Mouse (Mus musculus) lung, embryonic 14.5 days (tissue): Measurements from ENCODE around the gene Btbd8. TPM values are rescaled to one million over a fixed set of nuclear protein-coding genes. Genes with fewer than 3 reads are reported as not detected.

ENCODE experiments used
- ATAC-seq: fragments of 200-750 bp; cut with Nextera tagmentation; 2 replicates; pipeline ENCODE4 v1.8.0; 2017; ENCODE audit warnings: mild to moderate bottlenecking, moderate TSS enrichment, moderate library complexity; ENCODE audit not compliant: insufficient read depth
- DNase-seq: peaks from one replicate; pipeline ENCODE4 v3.0.0-alpha.2; 2015
- H3K27ac ChIP-seq: fragments of 300-500 bp; sonication (generic); 2 replicates; pipeline ENCODE4 v1.5.1; 2014; ENCODE audit warnings: low read depth, mild to moderate bottlenecking, moderate library complexity
- H3K27me3 ChIP-seq: fragments of 300-500 bp; sonication (generic); 2 replicates; pipeline ENCODE4 v1.6.1; 2014; ENCODE audit warnings: low read length, control low read depth; ENCODE audit not compliant: insufficient read depth
- H3K36me3 ChIP-seq: fragments of 300-500 bp; sonication (generic); 2 replicates; pipeline ENCODE4 v1.6.1; 2014; ENCODE audit warnings: control low read depth; ENCODE audit not compliant: insufficient read depth
- H3K4me1 ChIP-seq: fragments of 300-500 bp; sonication (generic); 2 replicates; pipeline ENCODE4 v1.6.1; 2014; ENCODE audit warnings: antibody characterized with exemption, control low read depth; ENCODE audit not compliant: insufficient read depth
- H3K4me2 ChIP-seq: fragments of 300-500 bp; sonication (generic); 2 replicates; pipeline ENCODE4 v1.6.1; 2014; ENCODE audit warnings: mild to moderate bottlenecking
- H3K4me3 ChIP-seq: fragments of 300-500 bp; sonication (generic); 2 replicates; pipeline ENCODE4 v1.5.1; 2014; ENCODE audit warnings: low read depth, low read length
- H3K9ac ChIP-seq: fragments of 300-500 bp; sonication (generic); 2 replicates; pipeline ENCODE4 v1.6.1; 2014
- H3K9me3 ChIP-seq: fragments of 300-500 bp; sonication (generic); 2 replicates; pipeline ENCODE4 v1.6.1; 2016; ENCODE audit warnings: low read depth, low read length, control low read depth
- CTCF ChIP-seq: IDR thresholded peaks from 2 replicates; pipeline ENCODE4 v1.5.1; 2016; ENCODE audit warnings: antibody characterized with exemption, low read depth
- WGBS: fragments of 180-500 bp; shearing (Covaris S2); extraction: QIAGEN DNeasy Blood & Tissue Kit; methylation state at CpG from one replicate; pipeline ENCODE4 v1.1.7; 2014; 5-methylcytosine and 5-hydroxymethylcytosine counted together
- polyA plus RNA-seq: library from polyadenylated mRNA; unstranded; fragments of >200 nt; fragmentation: Nextera tagmentation; extraction: Ambion mirVana; gene quantifications from 2 replicates; pipeline ENCODE4 v1.2.1, GENCODE M21; 2014

Btbd8 gene
- polyA plus RNA-seq, 1 experiment from 2014 or later: 4.3 TPM

GRCm38 (mm10) chr5:107545927-107546326 lies 108.1 kb downstream of the Btbd8 start:
- H3K4me3 ChIP-seq: no peak overlapping the region
- 63% methylated on average over 4 of the region's 4 CpGs for WGBS

GRCm38 (mm10) chr5:107547955-107548354 lies 110.2 kb downstream of the Btbd8 start:
- no peak for TF ChIP-seq CTCF
- Histone ChIP-seq H3K27me3 (no peaks in the 10 kb centered on the region), H3K4me1 (no peaks in the 10 kb centered on the region), H3K4me2 (no peak overlapping the region), H3K36me3 (peaks cover 18% of the 10 kb centered on the region; the same call in 1 of the 2 replicates), H3K9me3 (no peaks in the 10 kb centered on the region), H3K4me3 (no peak overlapping the region), H3K27ac (no peak overlapping the region), H3K9ac (no peak overlapping the region)
- DNase-seq: no peak
- ATAC-seq: no peak
- 63% methylated on average over 3 of the region's 3 CpGs for WGBS

More at GRCm38 (mm10) chr5:107545927-107546326, 108.1 kb downstream of the Btbd8 start:
- H3K36me3 ChIP-seq: 0 out of 2 replicates have a peak, but pooled peaks cover 12% of the 10 kb centered on the region
- no peaks in the 10 kb centered on the region for H3K27me3 ChIP-seq
- H3K4me1 ChIP-seq: no peaks in the 10 kb centered on the region
- ATAC-seq: no peak
- H3K27ac ChIP-seq: no peak overlapping the region
- DNase-seq: no peak
- no peak for TF ChIP-seq CTCF
- H3K9ac ChIP-seq: no peak overlapping the region
- H3K9me3 ChIP-seq: no peaks in the 10 kb centered on the region
- H3K4me2 ChIP-seq: no peak overlapping the region

GRCm38 (mm10) chr5:107548444-107548843 lies 110.6 kb downstream of the Btbd8 start:
- WGBS: 78% methylated on average over 3 of the region's 3 CpGs
- DNase-seq: no peak
- H3K4me2 ChIP-seq: no peak overlapping the region
- H3K27ac ChIP-seq: no peak overlapping the region
- H3K9me3 ChIP-seq: no peaks in the 10 kb centered on the region
- no peak overlapping the region for H3K4me3 ChIP-seq
- H3K27me3 ChIP-seq: no peaks in the 10 kb centered on the region
- no peak overlapping the region for H3K9ac ChIP-seq
- no peak for TF ChIP-seq CTCF
- no peak for ATAC-seq
- H3K4me1 ChIP-seq: no peaks in the 10 kb centered on the region
- peaks cover 18% of the 10 kb centered on the region; the same call in 1 of the 2 replicates for H3K36me3 ChIP-seq

GRCm38 (mm10) chr5:107554336-107554735 lies 116.5 kb downstream of the Btbd8 start:
- peaks cover 32% of the 10 kb centered on the region for H3K36me3 ChIP-seq
- no peaks in the 10 kb centered on the region for H3K27me3 ChIP-seq
- no peak for ATAC-seq
- H3K9ac ChIP-seq: no peak overlapping the region
- H3K27ac ChIP-seq: no peak overlapping the region
- no peak overlapping the region for H3K4me2 ChIP-seq
- WGBS: 63% methylated on average over 5 of the region's 5 CpGs
- no peaks in the 10 kb centered on the region for H3K4me1 ChIP-seq
- no peak for DNase-seq
- H3K9me3 ChIP-seq: no peaks in the 10 kb centered on the region
- TF ChIP-seq CTCF: no peak
- no peak overlapping the region for H3K4me3 ChIP-seq

- Histone ChIP-seq H3K4me1 (no peaks in the 10 kb centered on the region), H3K27me3 (no peaks in the 10 kb centered on the region), H3K4me2 (no peak overlapping the region), H3K36me3 (peaks cover 42% of the 10 kb centered on the region), H3K27ac (no peak overlapping the region), H3K9me3 (no peaks in the 10 kb centered on the region), H3K4me3 (no peak overlapping the region), H3K9ac (no peak overlapping the region)
- no peak for DNase-seq
- ATAC-seq: no peak
- WGBS: 51% methylated on average over 3 of the region's 3 CpGs
- no peak for TF ChIP-seq CTCF
Observed at GRCm38 (mm10) chr5:107556969-107557368, 119.2 kb downstream of the Btbd8 start.

Other genes with a start within 250 kb of the Btbd8 start
- 23.8 and 23.9 TPM in 2 replicates for gene Tgfbr3, start 148.4 kb upstream of the Btbd8 start, polyA plus RNA-seq
- gene Brdt, start 106.8 kb upstream of the Btbd8 start, polyA plus RNA-seq: 1.4 and 1.5 TPM in 2 replicates
- 1.6 and 2.2 TPM in 2 replicates for gene Ephx4, start 35.3 kb upstream of the Btbd8 start, polyA plus RNA-seq
- gene Lpcat2b, start 6.4 kb upstream of the Btbd8 start, polyA plus RNA-seq: not detected in 2 replicates
- gene Gm42669, start 69.6 kb downstream of the Btbd8 start, polyA plus RNA-seq: 0.41 and 0.43 TPM in 2 replicates
- gene 1700028K03Rik, start 96.7 kb downstream of the Btbd8 start, polyA plus RNA-seq: 0.04 and 0.09 TPM in 2 replicates
- gene Rpap2, start 159.4 kb downstream of the Btbd8 start, polyA plus RNA-seq: 17.5 and 17.8 TPM in 2 replicates
- gene Glmn, start 159.9 kb downstream of the Btbd8 start, polyA plus RNA-seq: 27.2 and 27.5 TPM in 2 replicates